Mouse (Mus musculus): ENCODE measurements around the gene Cep78. TPM values are rescaled to one million over a fixed set of nuclear protein-coding genes. Genes with fewer than 3 reads are reported as not detected.

The Cep78 gene
- polyA plus RNA-seq, 1 experiment from 2014 or later, result 4.3 TPM

GRCm38 (mm10) chr19:15950225-15950624 lies 34.6 kb downstream of the Cep78 start:
- 47% methylated on average over 3 of the region's 3 CpGs for WGBS
- Histone ChIP-seq H3K36me3 (ENCODE audit: control insufficient read depth, insufficient read depth) (no peaks in the 10 kb centered on the region), H3K4me1 (replicated peaks; ENCODE audit: control insufficient read depth, insufficient read depth, low read length) (no peaks in the 10 kb centered on the region), H3K9me3 (ENCODE audit: control insufficient read depth) (no peaks in the 10 kb centered on the region), H3K27me3 (replicated peaks; ENCODE audit: control insufficient read depth, insufficient read depth, low read length) (no peaks in the 10 kb centered on the region), H3K4me3 (ENCODE audit: low read depth, low read length) (no peak overlapping the region), H3K27ac (ENCODE audit: low read depth, low read length) (no peak overlapping the region), H3K9ac (ENCODE audit: low read depth, low read length) (no peak overlapping the region), H3K4me2 (replicated peaks; ENCODE audit: low read depth) (no peak overlapping the region)
- no peak for TF ChIP-seq CTCF (IDR thresholded peaks at IDR 0.05; ENCODE audit: low read depth)
- no peak for ATAC-seq

GRCm38 (mm10) chr19:15948867-15949266 lies 35.9 kb downstream of the Cep78 start:
- Histone ChIP-seq H3K9ac (ENCODE audit: low read depth, low read length) (no peak overlapping the region), H3K36me3 (ENCODE audit: control insufficient read depth, insufficient read depth) (no peaks in the 10 kb centered on the region), H3K4me1 (replicated peaks; ENCODE audit: control insufficient read depth, insufficient read depth, low read length) (no peaks in the 10 kb centered on the region), H3K4me2 (replicated peaks; ENCODE audit: low read depth) (no peak overlapping the region), H3K27ac (ENCODE audit: low read depth, low read length) (no peak overlapping the region), H3K9me3 (ENCODE audit: control insufficient read depth) (no peaks in the 10 kb centered on the region), H3K27me3 (replicated peaks; ENCODE audit: control insufficient read depth, insufficient read depth, low read length) (no peaks in the 10 kb centered on the region), H3K4me3 (ENCODE audit: low read depth, low read length) (no peak overlapping the region)
- no peak for ATAC-seq
- no peak for TF ChIP-seq CTCF (IDR thresholded peaks at IDR 0.05; ENCODE audit: low read depth)
- WGBS, result 34% methylated on average over 1 of the region's 1 CpGs

DNA sequence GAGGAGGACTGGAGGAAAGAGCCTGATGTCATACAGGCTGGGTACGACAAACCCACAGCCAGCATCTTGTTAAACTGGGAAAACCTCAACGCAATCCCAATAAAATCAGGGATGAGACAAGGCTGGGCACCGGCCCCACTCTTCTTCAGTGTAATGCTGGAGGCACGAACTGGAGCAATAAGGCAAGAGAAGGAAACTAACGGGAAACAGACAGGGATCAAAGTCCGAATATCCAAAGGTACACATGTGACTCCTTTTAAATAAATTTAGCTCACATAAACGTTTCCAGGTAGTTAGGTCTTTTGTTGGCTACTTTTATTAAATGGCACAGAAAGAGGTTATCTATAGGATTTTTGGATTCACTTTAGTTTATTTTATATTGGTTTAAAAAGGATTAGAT lies 36.4 kb downstream of the Cep78 start:
- no peak overlapping the region for H3K4me2 ChIP-seq (replicated peaks; ENCODE audit: low read depth)
- 57% methylated on average over 7 of the region's 7 CpGs for WGBS
- peak; percentile 37; the same call in 1 of the 2 replicates for ATAC-seq
- H3K27ac ChIP-seq (ENCODE audit: low read depth, low read length), result no peak overlapping the region
- no peaks in the 10 kb centered on the region for H3K4me1 ChIP-seq (replicated peaks; ENCODE audit: control insufficient read depth, insufficient read depth, low read length)
- no peaks in the 10 kb centered on the region for H3K36me3 ChIP-seq (ENCODE audit: control insufficient read depth, insufficient read depth)
- no peaks in the 10 kb centered on the region for H3K27me3 ChIP-seq (replicated peaks; ENCODE audit: control insufficient read depth, insufficient read depth, low read length)
- H3K4me3 ChIP-seq (ENCODE audit: low read depth, low read length), result no peak overlapping the region
- no peak overlapping the region for H3K9ac ChIP-seq (ENCODE audit: low read depth, low read length)
- H3K9me3 ChIP-seq (ENCODE audit: control insufficient read depth), result no peaks in the 10 kb centered on the region
- TF ChIP-seq CTCF (IDR thresholded peaks at IDR 0.05; ENCODE audit: low read depth), result no peak

- no peaks in the 10 kb centered on the region for H3K4me1 ChIP-seq (replicated peaks; ENCODE audit: control insufficient read depth, insufficient read depth, low read length)
- 77% methylated on average over 7 of the region's 7 CpGs for WGBS
- H3K27me3 ChIP-seq (replicated peaks; ENCODE audit: control insufficient read depth, insufficient read depth, low read length), result no peaks in the 10 kb centered on the region
- no peak within 1 kb of the TSS for H3K27ac ChIP-seq (ENCODE audit: low read depth, low read length)
- no peak within 1 kb of the TSS for H3K4me2 ChIP-seq (replicated peaks; ENCODE audit: low read depth)
- no peak within 1 kb of the TSS for H3K9ac ChIP-seq (ENCODE audit: low read depth, low read length)
- no peak within 1 kb of the TSS for H3K4me3 ChIP-seq (ENCODE audit: low read depth, low read length)
- ATAC-seq, result no peak
- TF ChIP-seq CTCF (IDR thresholded peaks at IDR 0.05; ENCODE audit: low read depth), result no peak
- no peaks in the 10 kb centered on the region for H3K9me3 ChIP-seq (ENCODE audit: control insufficient read depth)
- H3K36me3 ChIP-seq (ENCODE audit: control insufficient read depth, insufficient read depth), result no peaks in the 10 kb centered on the region
These were observed 37.6 kb downstream of the Cep78 start, which contains the start of gene Psat1 for GRCm38 (mm10) chr19:15947237-15947636. Psat1 (minus strand) TSS chr19:15947337.

GRCm38 (mm10) chr19:15946663-15947062 lies 38.1 kb downstream of the Cep78 start:
- peak; percentile 73 for ATAC-seq
- no peaks in the 10 kb centered on the region for H3K4me1 ChIP-seq (replicated peaks; ENCODE audit: control insufficient read depth, insufficient read depth, low read length)
- WGBS, result 60% methylated on average over 10 of the region's 10 CpGs
- no peak for TF ChIP-seq CTCF (IDR thresholded peaks at IDR 0.05; ENCODE audit: low read depth)
- H3K36me3 ChIP-seq (ENCODE audit: control insufficient read depth, insufficient read depth), result no peaks in the 10 kb centered on the region
- H3K9me3 ChIP-seq (ENCODE audit: control insufficient read depth), result no peaks in the 10 kb centered on the region
- H3K4me3 ChIP-seq (ENCODE audit: low read depth, low read length), result no peak overlapping the region
- H3K4me2 ChIP-seq (replicated peaks; ENCODE audit: low read depth), result no peak overlapping the region
- H3K9ac ChIP-seq (ENCODE audit: low read depth, low read length), result no peak overlapping the region
- no peak overlapping the region for H3K27ac ChIP-seq (ENCODE audit: low read depth, low read length)
- no peaks in the 10 kb centered on the region for H3K27me3 ChIP-seq (replicated peaks; ENCODE audit: control insufficient read depth, insufficient read depth, low read length)

DNA sequence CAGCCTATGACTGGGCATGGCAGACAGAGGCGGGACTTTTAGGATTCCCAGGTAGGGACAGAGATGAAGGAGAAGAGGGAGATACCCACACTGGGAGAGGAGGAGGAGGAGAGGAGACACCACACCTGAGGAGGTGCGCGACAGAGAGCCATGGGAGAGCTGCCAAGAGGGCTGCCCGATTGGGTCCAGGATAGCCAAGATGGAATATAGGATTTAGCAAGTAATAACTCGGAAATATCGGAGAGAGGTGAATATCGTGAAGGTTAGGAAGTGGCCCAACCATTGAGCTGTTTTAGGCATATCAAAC lies 41.7 kb downstream of the Cep78 start:
- no peak for TF ChIP-seq CTCF (IDR thresholded peaks at IDR 0.05; ENCODE audit: low read depth)
- no peaks in the 10 kb centered on the region for H3K9me3 ChIP-seq (ENCODE audit: control insufficient read depth)
- no peak overlapping the region for H3K9ac ChIP-seq (ENCODE audit: low read depth, low read length)
- H3K4me3 ChIP-seq (ENCODE audit: low read depth, low read length), result no peak overlapping the region
- H3K27me3 ChIP-seq (replicated peaks; ENCODE audit: control insufficient read depth, insufficient read depth, low read length), result no peaks in the 10 kb centered on the region
- no peaks in the 10 kb centered on the region for H3K36me3 ChIP-seq (ENCODE audit: control insufficient read depth, insufficient read depth)
- 85% methylated on average over 7 of the region's 7 CpGs for WGBS
- no peaks in the 10 kb centered on the region for H3K4me1 ChIP-seq (replicated peaks; ENCODE audit: control insufficient read depth, insufficient read depth, low read length)
- ATAC-seq, result no peak
- no peak overlapping the region for H3K27ac ChIP-seq (ENCODE audit: low read depth, low read length)
- no peak overlapping the region for H3K4me2 ChIP-seq (replicated peaks; ENCODE audit: low read depth)
